Mouse (Mus musculus): ENCODE data around the gene Tubg1. TPM values are rescaled to one million over a fixed set of nuclear protein-coding genes. Genes with fewer than 3 reads are reported as not detected.
"Not testable (repeated sequence)": the region's sequence is repeated elsewhere in the genome, so short reads cannot be mapped to it uniquely, and the experiment has no call there.

Tubg1 gene
- polyA plus RNA-seq, 1 experiment, result 46.6 TPM

GRCm38 (mm10) chr11:101143338-101144225 lies 23.8 kb downstream of the Tubg1 start:
- H3K27ac ChIP-seq (replicated peaks; ENCODE audit: low read depth, low read length), result no peak overlapping the region
- peaks cover 6% of the 10 kb centered on the region; the same call in 1 of the 2 replicates for H3K4me1 ChIP-seq (ENCODE audit: control insufficient read depth, insufficient read depth, insufficient read length, low read length)
- peak overlapping the region; percentile 41 for H3K4me3 ChIP-seq (ENCODE audit: insufficient read depth, low read depth, low read length)

GRCm38 (mm10) chr11:101146377-101146776 lies 26.6 kb downstream of the Tubg1 start:
- Histone ChIP-seq H3K27ac (replicated peaks; ENCODE audit: low read depth, low read length) (no peak overlapping the region), H3K4me1 (ENCODE audit: control insufficient read depth, insufficient read depth, insufficient read length, low read length) (peaks cover 6% of the 10 kb centered on the region; the same call in 1 of the 2 replicates)

GRCm38 (mm10) chr11:101148751-101149150 lies 29.0 kb downstream of the Tubg1 start:
- no peak overlapping the region for H3K4me3 ChIP-seq (ENCODE audit: insufficient read depth, low read depth, low read length)
- H3K27ac ChIP-seq (replicated peaks; ENCODE audit: low read depth, low read length), result no peak overlapping the region
- H3K4me1 ChIP-seq (ENCODE audit: control insufficient read depth, insufficient read depth, insufficient read length, low read length), result peaks cover 2% of the 10 kb centered on the region; the same call in 1 of the 2 replicates

More at GRCm38 (mm10) chr11:101146377-101146776, 26.6 kb downstream of the Tubg1 start:
- H3K4me3 ChIP-seq (ENCODE audit: insufficient read depth, low read depth, low read length), result no peak overlapping the region

- no peak overlapping the region; the same call in 1 of the 2 replicates for H3K27ac ChIP-seq (replicated peaks; ENCODE audit: low read depth, low read length)
- no peak overlapping the region for H3K4me3 ChIP-seq (ENCODE audit: insufficient read depth, low read depth, low read length)
- H3K4me1 ChIP-seq (ENCODE audit: control insufficient read depth, insufficient read depth, insufficient read length, low read length), result no peaks in the 10 kb centered on the region
Observed at GRCm38 (mm10) chr11:101149178-101150105, 29.7 kb downstream of the Tubg1 start.

- H3K4me1 ChIP-seq (ENCODE audit: control insufficient read depth, insufficient read depth, insufficient read length, low read length), result peaks cover 1% of the 10 kb centered on the region; the same call in 1 of the 2 replicates
- H3K27ac ChIP-seq (replicated peaks; ENCODE audit: low read depth, low read length), result no peak overlapping the region
- no peak overlapping the region for H3K4me3 ChIP-seq (ENCODE audit: insufficient read depth, low read depth, low read length)
Observed at GRCm38 (mm10) chr11:101151063-101151462, 31.3 kb downstream of the Tubg1 start.

GRCm38 (mm10) chr11:101152825-101153224 lies 33.1 kb downstream of the Tubg1 start:
- peaks cover 4% of the 10 kb centered on the region; the same call in 1 of the 2 replicates for H3K4me1 ChIP-seq (ENCODE audit: control insufficient read depth, insufficient read depth, insufficient read length, low read length)
- no peak overlapping the region for H3K27ac ChIP-seq (replicated peaks; ENCODE audit: low read depth, low read length)
- H3K4me3 ChIP-seq (ENCODE audit: insufficient read depth, low read depth, low read length), result no peak overlapping the region

GRCm38 (mm10) chr11:101154648-101155047 lies 34.9 kb downstream of the Tubg1 start:
- peaks cover 4% of the 10 kb centered on the region; the same call in 1 of the 2 replicates for H3K4me1 ChIP-seq (ENCODE audit: control insufficient read depth, insufficient read depth, insufficient read length, low read length)
- no peak overlapping the region for H3K27ac ChIP-seq (replicated peaks; ENCODE audit: low read depth, low read length)
- H3K4me3 ChIP-seq (ENCODE audit: insufficient read depth, low read depth, low read length), result no peak overlapping the region

- Histone ChIP-seq H3K4me3 (ENCODE audit: insufficient read depth, low read depth, low read length) (no peak overlapping the region), H3K4me1 (ENCODE audit: control insufficient read depth, insufficient read depth, insufficient read length, low read length) (peaks cover 4% of the 10 kb centered on the region; the same call in 1 of the 2 replicates), H3K27ac (replicated peaks; ENCODE audit: low read depth, low read length) (no peak overlapping the region)
Observed at GRCm38 (mm10) chr11:101155151-101155550, 35.4 kb downstream of the Tubg1 start.

GRCm38 (mm10) chr11:101155728-101156371 lies 36.1 kb downstream of the Tubg1 start, which contains the start of gene Tubg2:
Tubg2 (plus strand) TSS chr11:101155907.
- Histone ChIP-seq H3K4me3 (ENCODE audit: insufficient read depth, low read depth, low read length) (peak within 1 kb of the TSS; percentile 59), H3K4me1 (ENCODE audit: control insufficient read depth, insufficient read depth, insufficient read length, low read length) (peaks cover 4% of the 10 kb centered on the region; the same call in 1 of the 2 replicates), H3K27ac (replicated peaks; ENCODE audit: low read depth, low read length) (no peak within 1 kb of the TSS)

- not testable (repeated sequence) for H3K27ac ChIP-seq (replicated peaks; ENCODE audit: low read depth, low read length); H3K4me3 ChIP-seq (ENCODE audit: insufficient read depth, low read depth, low read length)
- peaks cover 16% of the 10 kb centered on the region for H3K4me1 ChIP-seq (ENCODE audit: control insufficient read depth, insufficient read depth, insufficient read length, low read length)
Observed at GRCm38 (mm10) chr11:101160151-101160550, 40.4 kb downstream of the Tubg1 start.

GRCm38 (mm10) chr11:101160981-101161505 lies 41.3 kb downstream of the Tubg1 start:
- not testable (repeated sequence) for H3K4me3 ChIP-seq (ENCODE audit: insufficient read depth, low read depth, low read length)
- peaks cover 14% of the 10 kb centered on the region for H3K4me1 ChIP-seq (ENCODE audit: control insufficient read depth, insufficient read depth, insufficient read length, low read length)

GRCm38 (mm10) chr11:101161551-101161950 lies 41.8 kb downstream of the Tubg1 start:
- peak overlapping the region; percentile 49; the same call in 1 of the 2 replicates for H3K27ac ChIP-seq (replicated peaks; ENCODE audit: low read depth, low read length)
- H3K4me1 ChIP-seq (ENCODE audit: control insufficient read depth, insufficient read depth, insufficient read length, low read length), result peaks cover 12% of the 10 kb centered on the region; the same call in 1 of the 2 replicates
- no peak overlapping the region for H3K4me3 ChIP-seq (ENCODE audit: insufficient read depth, low read depth, low read length)

More at GRCm38 (mm10) chr11:101160981-101161505, 41.3 kb downstream of the Tubg1 start:
- H3K27ac ChIP-seq (replicated peaks; ENCODE audit: low read depth, low read length), result not testable (repeated sequence)

GRCm38 (mm10) chr11:101162301-101162700 lies 42.6 kb downstream of the Tubg1 start:
- H3K4me3 ChIP-seq (ENCODE audit: insufficient read depth, low read depth, low read length), result no peak overlapping the region
- H3K27ac ChIP-seq (replicated peaks; ENCODE audit: low read depth, low read length), result peak overlapping the region; percentile 49
- H3K4me1 ChIP-seq (ENCODE audit: control insufficient read depth, insufficient read depth, insufficient read length, low read length), result peaks cover 12% of the 10 kb centered on the region; the same call in 1 of the 2 replicates

- Histone ChIP-seq H3K4me3 (ENCODE audit: insufficient read depth, low read depth, low read length) (no peak overlapping the region), H3K27ac (replicated peaks; ENCODE audit: low read depth, low read length) (peak overlapping the region; percentile 49), H3K4me1 (ENCODE audit: control insufficient read depth, insufficient read depth, insufficient read length, low read length) (peaks cover 12% of the 10 kb centered on the region; the same call in 1 of the 2 replicates)
Observed at GRCm38 (mm10) chr11:101162772-101163171, 43.0 kb downstream of the Tubg1 start.
